Mouse (Mus musculus) spleen, adult 12 weeks (tissue): Measurements from ENCODE around the gene Adamtsl1.

Experiments used
- DNase-seq: peaks from one replicate; pipeline ENCODE4 v3.0.0; 2022; ENCODE audit warnings: low spot score

Adamtsl1 gene

GRCm38 (mm10) chr4:85814418-85814817, 300.4 kb downstream of the Adamtsl1 start:
- DNase-seq, result no peak

- DNase-seq, result no peak
Observed at GRCm38 (mm10) chr4:85818504-85818903, 304.5 kb downstream of the Adamtsl1 start.

GRCm38 (mm10) chr4:85819169-85819568, 305.2 kb downstream of the Adamtsl1 start:
- DNase-seq, result no peak

GRCm38 (mm10) chr4:85819921-85820320, 305.9 kb downstream of the Adamtsl1 start:
- DNase-seq, result no peak

- DNase-seq, result no peak
Observed at GRCm38 (mm10) chr4:85823952-85824704, 310.2 kb downstream of the Adamtsl1 start.

- DNase-seq, result no peak
Observed at GRCm38 (mm10) chr4:85824705-85825085, 310.7 kb downstream of the Adamtsl1 start.

GRCm38 (mm10) chr4:85837058-85837457, 323.1 kb downstream of the Adamtsl1 start:
- DNase-seq, result no peak

GRCm38 (mm10) chr4:85837532-85837965, 323.6 kb downstream of the Adamtsl1 start:
- no peak for DNase-seq

- DNase-seq, result no peak
Observed at GRCm38 (mm10) chr4:85838031-85838430, 324.1 kb downstream of the Adamtsl1 start.

GRCm38 (mm10) chr4:85842113-85842512, 328.1 kb downstream of the Adamtsl1 start:
- no peak for DNase-seq

- DNase-seq, result no peak
Observed at GRCm38 (mm10) chr4:85844381-85844780, 330.4 kb downstream of the Adamtsl1 start.

- DNase-seq, result no peak
Observed at GRCm38 (mm10) chr4:85845931-85846330, 332.0 kb downstream of the Adamtsl1 start.

GRCm38 (mm10) chr4:85853401-85853800, 339.4 kb downstream of the Adamtsl1 start:
- no peak for DNase-seq

- DNase-seq, result no peak
Observed at GRCm38 (mm10) chr4:85854507-85854906, 340.5 kb downstream of the Adamtsl1 start.

- DNase-seq, result no peak
Observed at GRCm38 (mm10) chr4:85879376-85879775, 365.4 kb downstream of the Adamtsl1 start.

- no peak for DNase-seq
Observed at GRCm38 (mm10) chr4:85881318-85881717, 367.3 kb downstream of the Adamtsl1 start.

GRCm38 (mm10) chr4:85884031-85884430, 370.1 kb downstream of the Adamtsl1 start:
- DNase-seq, result no peak

- no peak for DNase-seq
Observed at GRCm38 (mm10) chr4:85889877-85890598, 376.1 kb downstream of the Adamtsl1 start.

- no peak for DNase-seq
Observed at GRCm38 (mm10) chr4:85901316-85901715, 387.3 kb downstream of the Adamtsl1 start.

GRCm38 (mm10) chr4:85904217-85904616, 390.2 kb downstream of the Adamtsl1 start:
- DNase-seq, result no peak

GRCm38 (mm10) chr4:85916034-85916433, 402.1 kb downstream of the Adamtsl1 start:
- DNase-seq, result no peak

- no peak for DNase-seq
Observed at GRCm38 (mm10) chr4:85918366-85918765, 404.4 kb downstream of the Adamtsl1 start.

GRCm38 (mm10) chr4:85920474-85920873, 406.5 kb downstream of the Adamtsl1 start:
- DNase-seq, result no peak
